Mouse (Mus musculus) embryonic facial prominence, embryonic 10.5 days (tissue): ENCODE results near the gene Zfp94. TPM values are rescaled to one million over a fixed set of nuclear protein-coding genes. Genes with fewer than 3 reads are reported as not detected.

ENCODE experiments used
- DNase-seq: peaks from one replicate; pipeline ENCODE4 v3.0.0-alpha.2; 2017; ENCODE audit warnings: low spot score
- H3K27ac ChIP-seq: fragments of 300-500 bp; sonication (generic); replicated peaks from 2 replicates; pipeline ENCODE4 v1.5.1; 2016; ENCODE audit warnings: mild to moderate bottlenecking
- H3K27me3 ChIP-seq: fragments of 300-500 bp; sonication (generic); replicated peaks from 2 replicates; pipeline ENCODE4 v1.6.1; 2016; ENCODE audit warnings: low read depth, mild to moderate bottlenecking; ENCODE audit not compliant: poor library complexity, severe bottlenecking
- H3K36me3 ChIP-seq: fragments of 300-500 bp; sonication (generic); replicated peaks from 2 replicates; pipeline ENCODE4 v1.6.1; 2016; ENCODE audit warnings: mild to moderate bottlenecking, moderate library complexity
- H3K4me1 ChIP-seq: fragments of 300-500 bp; sonication (generic); 2 replicates; pipeline ENCODE4 v1.6.1; 2016
- H3K4me3 ChIP-seq: fragments of 300-500 bp; sonication (generic); 2 replicates; pipeline ENCODE4 v1.5.1; 2016; ENCODE audit warnings: mild to moderate bottlenecking, moderate library complexity
- H3K9me3 ChIP-seq: fragments of 300-500 bp; sonication (generic); 2 replicates; pipeline ENCODE4 v1.6.1; 2016; ENCODE audit warnings: mild to moderate bottlenecking
- WGBS: fragments of 180-500 bp; shearing (Covaris S2); methylation state at CpG from one replicate; pipeline ENCODE4 v1.1.7; 2016; 5-methylcytosine and 5-hydroxymethylcytosine counted together
- polyA plus RNA-seq: library from polyadenylated mRNA; unstranded; fragments of >200 nt; fragmentation: Nextera tagmentation; extraction: Ambion mirVana; gene quantifications from 2 replicates; pipeline ENCODE4 v1.2.1, GENCODE M21; 2016

The Zfp94 gene
- polyA plus RNA-seq, 1 experiment from 2014 or later = 13.9 TPM

- H3K4me1 ChIP-seq = peaks cover 21% of the 10 kb centered on the region
- peak; percentile 49 for DNase-seq
- WGBS = under 1% methylated on average over 18 of the region's 18 CpGs
- H3K27me3 ChIP-seq = no peaks in the 10 kb centered on the region
- H3K27ac ChIP-seq = peak overlapping the region; percentile 96
- H3K36me3 ChIP-seq = peaks cover 64% of the 10 kb centered on the region
- H3K4me3 ChIP-seq = peak overlapping the region; percentile 75
- H3K9me3 ChIP-seq = no peaks in the 10 kb centered on the region; the same call in 1 of the 2 replicates
Observed at GRCm38 (mm10) chr7:24299823-24300481, 16.5 kb downstream of the Zfp94 start.

- Histone ChIP-seq H3K9me3 (no peaks in the 10 kb centered on the region; the same call in 1 of the 2 replicates), H3K27ac (peak overlapping the region; percentile 96), H3K4me3 (peak overlapping the region; percentile 75), H3K27me3 (no peaks in the 10 kb centered on the region), H3K4me1 (peaks cover 21% of the 10 kb centered on the region), H3K36me3 (peaks cover 65% of the 10 kb centered on the region)
- under 1% methylated on average over 45 of the region's 47 CpGs for WGBS
- DNase-seq = peak; percentile 90
Observed at GRCm38 (mm10) chr7:24298973-24299708, 17.3 kb downstream of the Zfp94 start.

- H3K36me3 ChIP-seq = peaks cover 65% of the 10 kb centered on the region
- DNase-seq = peak; percentile 73
Observed at GRCm38 (mm10) chr7:24298635-24298972, 17.9 kb downstream of the Zfp94 start.

GRCm38 (mm10) chr7:24297361-24298095 lies 18.9 kb downstream of the Zfp94 start:
- H3K9me3 ChIP-seq = no peaks in the 10 kb centered on the region; the same call in 1 of the 2 replicates
- DNase-seq = no peak
- H3K36me3 ChIP-seq = peaks cover 65% of the 10 kb centered on the region
- H3K27ac ChIP-seq = no peak overlapping the region
- peak overlapping the region; percentile 75 for H3K4me3 ChIP-seq
- WGBS = 89% methylated on average over 15 of the region's 15 CpGs
- H3K4me1 ChIP-seq = peaks cover 21% of the 10 kb centered on the region
- H3K27me3 ChIP-seq = no peaks in the 10 kb centered on the region

More at GRCm38 (mm10) chr7:24298635-24298972, 17.9 kb downstream of the Zfp94 start:
- peak overlapping the region; percentile 75 for H3K4me3 ChIP-seq
- no peaks in the 10 kb centered on the region; the same call in 1 of the 2 replicates for H3K9me3 ChIP-seq
- H3K4me1 ChIP-seq = peaks cover 21% of the 10 kb centered on the region
- WGBS = under 1% methylated on average over 12 of the region's 12 CpGs
- peak overlapping the region; percentile 96 for H3K27ac ChIP-seq
- H3K27me3 ChIP-seq = no peaks in the 10 kb centered on the region

GRCm38 (mm10) chr7:24296386-24296785 lies 20.1 kb downstream of the Zfp94 start:
- no peak for DNase-seq
- H3K4me3 ChIP-seq = no peak overlapping the region
- peaks cover 8% of the 10 kb centered on the region; the same call in 1 of the 2 replicates for H3K9me3 ChIP-seq
- H3K27me3 ChIP-seq = no peaks in the 10 kb centered on the region
- H3K36me3 ChIP-seq = peaks cover 65% of the 10 kb centered on the region
- H3K27ac ChIP-seq = no peak overlapping the region
- H3K4me1 ChIP-seq = peaks cover 21% of the 10 kb centered on the region
- WGBS = 93% methylated on average over 7 of the region's 7 CpGs

- peaks cover 75% of the 10 kb centered on the region for H3K36me3 ChIP-seq
- DNase-seq = no peak
- peaks cover 15% of the 10 kb centered on the region for H3K4me1 ChIP-seq
- H3K4me3 ChIP-seq = no peak overlapping the region
- 96% methylated on average over 7 of the region's 7 CpGs for WGBS
- H3K27ac ChIP-seq = no peak overlapping the region
- H3K27me3 ChIP-seq = no peaks in the 10 kb centered on the region
- peaks cover 10% of the 10 kb centered on the region; the same call in 1 of the 2 replicates for H3K9me3 ChIP-seq
Observed at GRCm38 (mm10) chr7:24295376-24295775, 21.1 kb downstream of the Zfp94 start.

- H3K27ac ChIP-seq = no peak overlapping the region
- DNase-seq = no peak
- peaks cover 81% of the 10 kb centered on the region for H3K36me3 ChIP-seq
Observed at GRCm38 (mm10) chr7:24294763-24295162, 21.7 kb downstream of the Zfp94 start.

GRCm38 (mm10) chr7:24293061-24293851 lies 23.2 kb downstream of the Zfp94 start:
- Histone ChIP-seq H3K27me3 (no peaks in the 10 kb centered on the region), H3K36me3 (peaks cover 96% of the 10 kb centered on the region), H3K27ac (no peak overlapping the region), H3K4me3 (no peak overlapping the region), H3K4me1 (peaks cover 7% of the 10 kb centered on the region), H3K9me3 (peaks cover 10% of the 10 kb centered on the region; the same call in 1 of the 2 replicates)
- no peak for DNase-seq
- 87% methylated on average over 12 of the region's 12 CpGs for WGBS

More at GRCm38 (mm10) chr7:24294763-24295162, 21.7 kb downstream of the Zfp94 start:
- no peak overlapping the region for H3K4me3 ChIP-seq
- H3K27me3 ChIP-seq = no peaks in the 10 kb centered on the region
- H3K9me3 ChIP-seq = peaks cover 10% of the 10 kb centered on the region; the same call in 1 of the 2 replicates
- peaks cover 10% of the 10 kb centered on the region for H3K4me1 ChIP-seq
- whole genome bisulfite sequencing = 95% methylated on average over 4 of the region's 4 CpGs

GRCm38 (mm10) chr7:24291387-24292090 lies 24.9 kb downstream of the Zfp94 start:
- Histone ChIP-seq H3K36me3 (peaks cover 95% of the 10 kb centered on the region), H3K4me1 (no peaks in the 10 kb centered on the region), H3K4me3 (no peak overlapping the region), H3K27me3 (no peaks in the 10 kb centered on the region), H3K27ac (no peak overlapping the region), H3K9me3 (peaks cover 14% of the 10 kb centered on the region; the same call in 1 of the 2 replicates)
- 90% methylated on average over 27 of the region's 27 CpGs for WGBS
- DNase-seq = no peak

- Histone ChIP-seq H3K9me3 (peaks cover 14% of the 10 kb centered on the region; the same call in 1 of the 2 replicates), H3K27me3 (no peaks in the 10 kb centered on the region), H3K4me1 (no peaks in the 10 kb centered on the region), H3K4me3 (no peak overlapping the region), H3K36me3 (peaks cover 81% of the 10 kb centered on the region), H3K27ac (no peak overlapping the region)
- 91% methylated on average over 4 of the region's 4 CpGs for WGBS
- no peak for DNase-seq
Observed at GRCm38 (mm10) chr7:24290106-24290693, 26.3 kb downstream of the Zfp94 start.

GRCm38 (mm10) chr7:24288512-24288911 lies 28.0 kb downstream of the Zfp94 start:
- Histone ChIP-seq H3K4me1 (no peaks in the 10 kb centered on the region), H3K27ac (no peak overlapping the region), H3K27me3 (no peaks in the 10 kb centered on the region), H3K9me3 (peaks cover 14% of the 10 kb centered on the region; the same call in 1 of the 2 replicates), H3K36me3 (peaks cover 64% of the 10 kb centered on the region), H3K4me3 (no peak overlapping the region)
- DNase-seq = no peak
- 94% methylated on average over 6 of the region's 6 CpGs for WGBS
